Mouse (Mus musculus) MEL (cell line): ENCODE measurements around the gene Col23a1. TPM values are rescaled to one million over a fixed set of nuclear protein-coding genes. Genes with fewer than 3 reads are reported as not detected.

ENCODE experiments used
- DNase-seq: peaks from one replicate; pipeline ENCODE4 v3.0.0; 2011; ENCODE audit warnings: low read depth, low spot score
- H3K27ac ChIP-seq: 2 replicates; pipeline ENCODE4 v1.5.1; 2012; ENCODE audit warnings: low read depth, mild to moderate bottlenecking, control low read depth, low read length, moderate library complexity; ENCODE audit not compliant: control insufficient read depth
- H3K27me3 ChIP-seq, 2 experiments: fragments of 150-350 bp in 1 of 2; sonication (generic) in 1 of 2; 2 replicates each; pipeline ENCODE4 v1.6.1; 2012; ENCODE audit warnings: low read length in 2 of 2, mild to moderate bottlenecking in 2 of 2, improper control_type of control experiment in 1 of 2, moderate library complexity in 1 of 2; ENCODE audit not compliant: insufficient read depth in 2 of 2, control insufficient read depth in 1 of 2
- H3K36me3 ChIP-seq, 2 experiments: 2 replicates each; pipeline ENCODE4 v1.6.1; 2012 to 2014; ENCODE audit warnings: low read length in 2 of 2, improper control_type of control experiment in 1 of 2, inconsistent platforms in 1 of 2, mild to moderate bottlenecking in 1 of 2; ENCODE audit not compliant: insufficient read depth in 2 of 2, control insufficient read depth in 1 of 2
- H3K4me1 ChIP-seq, 2 experiments: fragments of 150-350 bp in 1 of 2; sonication (generic) in 1 of 2; 2 replicates each; pipeline ENCODE4 v1.6.1; 2012; ENCODE audit warnings: low read length in 2 of 2, improper control_type of control experiment in 1 of 2, mild to moderate bottlenecking in 1 of 2; ENCODE audit not compliant: insufficient read depth in 2 of 2, control insufficient read depth in 1 of 2
- H3K4me3 ChIP-seq, 2 experiments: fragments of 150-350 bp in 1 of 2; sonication (generic) in 1 of 2; 2 replicates each; pipeline ENCODE4 v1.5.1; 2012; ENCODE audit warnings: low read depth in 2 of 2, low read length in 2 of 2, mild to moderate bottlenecking in 2 of 2, moderate library complexity in 2 of 2, control low read depth in 1 of 2, improper control_type of control experiment in 1 of 2; ENCODE audit not compliant: control insufficient read depth in 1 of 2, insufficient read depth in 1 of 2
- H3K79me2 ChIP-seq: 2 replicates; pipeline ENCODE4 v1.6.1; 2012; ENCODE audit warnings: mild to moderate bottlenecking, low read length, moderate library complexity; ENCODE audit not compliant: control insufficient read depth, poor library complexity, insufficient read depth
- H3K9ac ChIP-seq: 2 replicates; pipeline ENCODE4 v1.6.1; 2012; ENCODE audit warnings: low read depth, mild to moderate bottlenecking, control low read depth, low read length, moderate library complexity; ENCODE audit not compliant: control insufficient read depth, poor library complexity, severe bottlenecking
- H3K9me3 ChIP-seq: fragments of 150-350 bp; sonication (generic); replicated peaks from 2 replicates; pipeline ENCODE4 v1.6.1; 2012; ENCODE audit warnings: mild to moderate bottlenecking, low read length, improper control_type of control experiment, moderate library complexity; ENCODE audit not compliant: insufficient read depth
- BHLHE40 ChIP-seq: IDR thresholded peaks from 2 replicates; pipeline ENCODE4 v1.6.1; 2012; ENCODE audit warnings: low read depth, mild to moderate bottlenecking, inconsistent platforms, low read length, improper control_type of control experiment, borderline replicate concordance
- CHD1 ChIP-seq: IDR thresholded peaks from 2 replicates; pipeline ENCODE4 v1.6.1; 2012; ENCODE audit warnings: low read depth, mild to moderate bottlenecking, inconsistent platforms, low read length, improper control_type of control experiment
- CHD2 ChIP-seq: IDR thresholded peaks from 2 replicates; pipeline ENCODE4 v1.6.1; 2011; ENCODE audit warnings: low read length, improper control_type of control experiment
- CTCF ChIP-seq, 3 experiments: IDR thresholded peaks in 2 of 3; conservative IDR thresholded peaks in 1 of 3; 2 replicates each; pipeline ENCODE4 v1.5.1; 2011 to 2012; ENCODE audit warnings: low read length in 3 of 3, low read depth in 2 of 3, mild to moderate bottlenecking in 2 of 3, improper control_type of control experiment in 1 of 3, inconsistent platforms in 1 of 3, mixed read lengths in 1 of 3, moderate library complexity in 1 of 3; ENCODE audit not compliant: control insufficient read depth in 1 of 3, insufficient read depth in 1 of 3, poor library complexity in 1 of 3, severe bottlenecking in 1 of 3
- E2F4 ChIP-seq: IDR thresholded peaks from 2 replicates; pipeline ENCODE4 v1.6.1; 2011; ENCODE audit warnings: low read depth, low read length, improper control_type of control experiment, borderline replicate concordance
- ELF1 ChIP-seq: IDR thresholded peaks from 2 replicates; pipeline ENCODE4 v1.6.1; 2014; ENCODE audit warnings: low read depth, mild to moderate bottlenecking, inconsistent platforms, low read length, improper control_type of control experiment, moderate library complexity
- EP300 ChIP-seq, 2 experiments: IDR thresholded peaks; 2 replicates each; pipeline ENCODE4 v1.6.1; 2011; ENCODE audit warnings: improper control_type of control experiment in 2 of 2, low read length in 2 of 2, low read depth in 1 of 2, mild to moderate bottlenecking in 1 of 2
- ETS1 ChIP-seq: IDR thresholded peaks from 2 replicates; pipeline ENCODE4 v1.6.1; 2012; ENCODE audit warnings: low read depth, mild to moderate bottlenecking, inconsistent platforms, low read length, improper control_type of control experiment, moderate library complexity
- GABPA ChIP-seq: IDR thresholded peaks from 2 replicates; pipeline ENCODE4 v1.6.1; 2012; ENCODE audit warnings: low read depth, mild to moderate bottlenecking, inconsistent platforms, low read length, improper control_type of control experiment, moderate library complexity
- GATA1 ChIP-seq: IDR thresholded peaks from 2 replicates; pipeline ENCODE4 v1.6.1; 2011; ENCODE audit warnings: low read depth, low read length, improper control_type of control experiment
- HCFC1 ChIP-seq: IDR thresholded peaks from 2 replicates; pipeline ENCODE4 v1.6.1; 2012; ENCODE audit warnings: low read depth, mild to moderate bottlenecking, inconsistent platforms, low read length, improper control_type of control experiment, moderate library complexity
- JUND ChIP-seq: IDR thresholded peaks from 2 replicates; pipeline ENCODE4 v1.6.1; 2011; ENCODE audit warnings: low read depth, mild to moderate bottlenecking, improper control_type of control experiment, low read length
- KAT2A ChIP-seq: conservative IDR thresholded peaks from 2 replicates; pipeline ENCODE4 v1.6.1; 2012; ENCODE audit warnings: low read depth, low read length, improper control_type of control experiment, inconsistent platforms
- MAFK ChIP-seq: IDR thresholded peaks from 2 replicates; pipeline ENCODE4 v1.6.1; 2011; ENCODE audit warnings: low read depth, mild to moderate bottlenecking, low read length, improper control_type of control experiment, borderline replicate concordance
- MAX ChIP-seq: IDR thresholded peaks from 2 replicates; pipeline ENCODE4 v1.6.1; 2011; ENCODE audit warnings: low read length, improper control_type of control experiment
- MAZ ChIP-seq: IDR thresholded peaks from 2 replicates; pipeline ENCODE4 v1.6.1; 2012; ENCODE audit warnings: low read depth, mild to moderate bottlenecking, inconsistent platforms, low read length, improper control_type of control experiment
- MEF2A ChIP-seq: IDR thresholded peaks from 2 replicates; pipeline ENCODE4 v1.6.1; 2014; ENCODE audit warnings: low read depth, mild to moderate bottlenecking, inconsistent platforms, low read length, improper control_type of control experiment; ENCODE audit not compliant: poor library complexity, insufficient replicate concordance, severe bottlenecking; ENCODE audit errors: extremely low read depth
- MXI1 ChIP-seq: IDR thresholded peaks from 2 replicates; pipeline ENCODE4 v1.6.1; 2011; ENCODE audit warnings: mild to moderate bottlenecking, low read depth, low read length, improper control_type of control experiment
- MYB ChIP-seq: IDR thresholded peaks from 2 replicates; pipeline ENCODE4 v1.6.1; 2011; ENCODE audit warnings: mild to moderate bottlenecking, low read depth, low read length, improper control_type of control experiment
- MYC ChIP-seq: IDR thresholded peaks from 2 replicates; pipeline ENCODE4 v1.6.1; 2011; ENCODE audit warnings: low read depth, mild to moderate bottlenecking, low read length, improper control_type of control experiment, moderate library complexity
- NELFE ChIP-seq: IDR thresholded peaks from 2 replicates; pipeline ENCODE4 v1.6.1; 2011; ENCODE audit warnings: low read depth, low read length, improper control_type of control experiment
- NRF1 ChIP-seq: IDR thresholded peaks from 2 replicates; pipeline ENCODE4 v1.6.1; 2014; ENCODE audit warnings: low read depth, mild to moderate bottlenecking, inconsistent platforms, low read length, improper control_type of control experiment, moderate library complexity; ENCODE audit not compliant: poor library complexity, insufficient read depth, severe bottlenecking
- POLR2A ChIP-seq, 2 experiments: IDR thresholded peaks; 2 replicates each; pipeline ENCODE4 v1.6.1; 2011 to 2012; ENCODE audit warnings: low read length in 2 of 2, mild to moderate bottlenecking in 2 of 2, control low read depth in 1 of 2, improper control_type of control experiment in 1 of 2, low read depth in 1 of 2, moderate library complexity in 1 of 2; ENCODE audit not compliant: control insufficient read depth in 1 of 2, insufficient read depth in 1 of 2, poor library complexity in 1 of 2
- POLR2AphosphoS2 ChIP-seq: IDR thresholded peaks from 2 replicates; pipeline ENCODE4 v1.6.1; 2011; ENCODE audit warnings: low read length, improper control_type of control experiment
- POLR2AphosphoS5 ChIP-seq: IDR thresholded peaks from 2 replicates; pipeline ENCODE4 v1.6.1; 2012; ENCODE audit warnings: low read depth, borderline replicate concordance, mild to moderate bottlenecking, inconsistent platforms, low read length, moderate library complexity, mixed read lengths
- RAD21 ChIP-seq: IDR thresholded peaks from 2 replicates; pipeline ENCODE4 v1.6.1; 2011; ENCODE audit warnings: mild to moderate bottlenecking, low read depth, low read length, improper control_type of control experiment
- RCOR1 ChIP-seq: IDR thresholded peaks from 2 replicates; pipeline ENCODE4 v1.6.1; 2012; ENCODE audit warnings: low read depth, mild to moderate bottlenecking, inconsistent platforms, low read length, improper control_type of control experiment
- SIN3A ChIP-seq: IDR thresholded peaks from 2 replicates; pipeline ENCODE4 v1.6.1; 2012; ENCODE audit warnings: low read length, improper control_type of control experiment, inconsistent platforms
- SMC3 ChIP-seq: IDR thresholded peaks from 2 replicates; pipeline ENCODE4 v1.6.1; 2011; ENCODE audit warnings: low read depth, low read length, improper control_type of control experiment
- TAL1 ChIP-seq: IDR thresholded peaks from 2 replicates; pipeline ENCODE4 v1.6.1; 2012; ENCODE audit warnings: mild to moderate bottlenecking, inconsistent platforms, low read length, moderate library complexity, mixed read lengths
- TCF12 ChIP-seq: IDR thresholded peaks from 2 replicates; pipeline ENCODE4 v1.6.1; 2014; ENCODE audit warnings: low read depth, mild to moderate bottlenecking, inconsistent platforms, low read length, improper control_type of control experiment, moderate library complexity
- UBTF ChIP-seq: IDR thresholded peaks from 2 replicates; pipeline ENCODE4 v1.6.1; 2012; ENCODE audit warnings: low read depth, mild to moderate bottlenecking, inconsistent platforms, low read length, improper control_type of control experiment, moderate library complexity, borderline replicate concordance; ENCODE audit not compliant: insufficient read depth
- USF1 ChIP-seq: IDR thresholded peaks from 2 replicates; pipeline ENCODE4 v1.6.1; 2014; ENCODE audit warnings: low read depth, mild to moderate bottlenecking, inconsistent platforms, low read length, improper control_type of control experiment, moderate library complexity
- USF2 ChIP-seq, 2 experiments: IDR thresholded peaks; 2 replicates each; pipeline ENCODE4 v1.6.1; 2011 to 2012; ENCODE audit warnings: improper control_type of control experiment in 2 of 2, low read length in 2 of 2, borderline replicate concordance in 1 of 2, inconsistent platforms in 1 of 2, low read depth in 1 of 2, mild to moderate bottlenecking in 1 of 2; ENCODE audit not compliant: insufficient read depth in 1 of 2
- ZNF384 ChIP-seq: IDR thresholded peaks from 2 replicates; pipeline ENCODE4 v1.6.1; 2012; ENCODE audit warnings: low read depth, mild to moderate bottlenecking, inconsistent platforms, low read length, improper control_type of control experiment
- polyA plus RNA-seq, 2 experiments: library from polyadenylated mRNA; stranded (reverse) in 1 of 2; unstranded in 1 of 2; fragments of >175 nt in 1 of 2; fragments of >200 nt in 1 of 2; gene quantifications; 2 replicates each; pipeline versions ENCODE4 v1.2.1 to v1.2.4; 2012; ENCODE audit warnings: low replicate concordance in 2 of 2, low read depth in 1 of 2; ENCODE audit not compliant: insufficient read length in 2 of 2, insufficient read depth in 1 of 2, missing spikeins in 1 of 2
- total RNA-seq: library from RNA; depleted of rRNA; stranded (reverse); fragments of 300-350 nt; gene quantifications from 2 replicates; pipeline ENCODE4 v1.2.3, GENCODE M21; 2012

Gene Col23a1
- total and polyA plus RNA-seq, 3 experiments: under 0.01 to 0.03 TPM; not detected in 1

DNA sequence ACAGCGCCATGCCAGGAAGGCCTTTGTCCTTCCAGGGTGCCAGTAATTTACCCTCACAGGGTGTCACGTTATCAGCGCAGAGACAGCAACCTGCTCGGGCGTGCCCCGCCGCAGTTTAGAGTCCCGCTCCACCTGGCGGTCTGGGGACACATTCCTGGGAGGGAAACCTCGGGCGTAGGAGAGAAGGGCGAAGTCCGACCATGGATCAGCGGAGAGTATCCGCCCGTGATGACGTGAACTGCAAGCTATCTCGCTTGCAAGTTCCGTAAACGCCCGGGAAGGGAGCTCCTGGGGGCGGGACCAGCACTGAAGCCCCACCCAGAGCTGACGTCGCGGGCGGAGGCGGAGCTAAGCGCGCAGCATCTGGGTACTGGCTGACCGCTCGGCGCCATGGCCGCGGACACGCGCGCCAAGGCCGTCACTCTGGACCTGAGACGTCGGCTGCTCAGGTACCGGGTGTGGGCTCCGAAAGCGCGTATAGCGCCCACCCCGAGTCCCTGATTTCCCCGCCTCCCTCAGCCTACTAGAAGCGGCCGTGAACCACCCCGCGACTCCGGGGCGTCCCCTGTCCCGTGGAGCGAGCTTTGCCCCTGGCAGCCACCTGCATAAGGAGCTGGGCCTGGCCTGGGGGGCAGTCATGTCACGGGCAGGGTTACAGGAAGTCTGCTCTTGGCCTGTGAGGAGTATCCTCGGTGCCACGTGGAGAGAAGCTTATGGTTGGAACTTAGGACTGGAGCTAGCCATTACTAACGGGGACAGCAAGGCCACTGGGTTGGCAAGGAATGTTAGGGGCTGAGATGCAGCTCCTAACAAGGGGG lies 294.9 kb downstream of the Col23a1 start, which contains the start of gene Phykpl:
TSS of gene Phykpl (plus strand) at position 327 of the 818 bp plus-strand sequence.
- Histone ChIP-seq H3K36me3 (peaks cover 6 to 14% of the 10 kb centered on the region in 2 experiments), H3K4me1 (peaks cover 0 to 3% of the 10 kb centered on the region in 2 experiments; a peak in 2 of 4 replicates), H3K79me2 (peaks cover 21% of the 10 kb centered on the region), H3K9me3 (no peaks in the 10 kb centered on the region), H3K9ac (peak within 1 kb of the TSS; percentile 89), H3K27me3 (no peaks in the 10 kb centered on the region), H3K27ac (peak within 1 kb of the TSS; percentile 83), H3K4me3 (peak within 1 kb of the TSS; percentile 75 to 81)
- peak; percentile 98 for DNase-seq
- TF ChIP-seq POLR2AphosphoS2: peak; percentile 98
- peak; percentile 95 to 96 for TF ChIP-seq POLR2A (IDR thresholded peaks at IDR 0.05; ENCODE audit: control insufficient read depth in 1 of 2, insufficient read depth in 1 of 2, low read depth in 1 of 2, low read length in 2 of 2, poor library complexity in 1 of 2)
- no peak for TF ChIP-seq USF1
- TF ChIP-seq ETS1: peak; percentile 53; the same call in 1 of the 2 replicates
- no peak for TF ChIP-seq TAL1
- TF ChIP-seq CTCF (IDR thresholded peaks at IDR 0.05 in 2 of 3, conservative IDR thresholded peaks at IDR 0.05 in 1 of 3; ENCODE audit: control insufficient read depth in 1 of 3, insufficient read depth in 1 of 3, low read depth in 2 of 3, low read length in 3 of 3, poor library complexity in 1 of 3, severe bottlenecking in 1 of 3): 0 out of 6 replicates have a peak, but pooled peaks of 1 of the 3 experiments have one; percentile 13
- no peak for TF ChIP-seq EP300 (IDR thresholded peaks at IDR 0.05; ENCODE audit: low read depth in 1 of 2, low read length in 2 of 2)
- no peak for TF ChIP-seq USF2 (IDR thresholded peaks at IDR 0.05; ENCODE audit: borderline replicate concordance in 1 of 2, insufficient read depth in 1 of 2, low read depth in 1 of 2, low read length in 2 of 2)
- TF ChIP-seq CHD1: 0 out of 2 replicates have a peak, but pooled peaks have one; percentile 29
- TF ChIP-seq UBTF: no peak; the same call in 1 of the 2 replicates
- no peak for TF ChIP-seq RCOR1
- TF ChIP-seq MEF2A: no peak
- TF ChIP-seq ZNF384: no peak
- peak; percentile 71; the same call in 1 of the 2 replicates for TF ChIP-seq E2F4
- TF ChIP-seq JUND: no peak
- no peak; the same call in 1 of the 2 replicates for TF ChIP-seq SMC3
- peak; percentile 72; the same call in 1 of the 2 replicates for TF ChIP-seq SIN3A
- peak; percentile 81 for TF ChIP-seq POLR2AphosphoS5
- TF ChIP-seq CHD2: no peak
- peak; percentile 75 for TF ChIP-seq MAX
- no peak for TF ChIP-seq MYB
- no peak for TF ChIP-seq RAD21
- TF ChIP-seq KAT2A: no peak
- TF ChIP-seq GATA1: no peak
- peak; percentile 83 for TF ChIP-seq MYC
- peak; percentile 97 for TF ChIP-seq NELFE
- peak; percentile 69; the same call in 1 of the 2 replicates for TF ChIP-seq HCFC1
- peak; percentile 35; the same call in 1 of the 2 replicates for TF ChIP-seq MAZ
- TF ChIP-seq NRF1: 0 out of 2 replicates have a peak, but pooled peaks have one; percentile 42
- no peak for TF ChIP-seq MAFK
- 0 out of 2 replicates have a peak, but pooled peaks have one; percentile 1 for TF ChIP-seq ELF1
- peak; percentile 82 for TF ChIP-seq MXI1
- peak; percentile 66 for TF ChIP-seq TCF12
- TF ChIP-seq GABPA: no peak
- TF ChIP-seq BHLHE40: no peak
